Mouse (Mus musculus): ENCODE data around the gene Kif5a. TPM values are rescaled to one million over a fixed set of nuclear protein-coding genes. Genes with fewer than 3 reads are reported as not detected.

Kif5a gene
- polyA plus RNA-seq, 1 experiment from 2014 or later, result 1.3 TPM

GRCm38 (mm10) chr10:127176228-127176627 is 86.9 kb downstream of the Kif5a start:
- 33% methylated on average over 3 of the region's 3 CpGs for WGBS
- Histone ChIP-seq H3K36me3 (no peaks in the 10 kb centered on the region), H3K9ac (no peak overlapping the region), H3K4me3 (no peak overlapping the region), H3K9me3 (no peaks in the 10 kb centered on the region), H3K4me1 (peaks cover 21% of the 10 kb centered on the region), H3K4me2 (no peak overlapping the region), H3K27ac (no peak overlapping the region), H3K27me3 (peaks cover 75% of the 10 kb centered on the region)
- ATAC-seq (ENCODE audit: borderline replicate concordance, extremely low read depth, low FRiP score, low TSS enrichment), result no peak

Other genes starting within 250 kb of the Kif5a start
- gene Tsfm, start 232.5 kb downstream of the Kif5a start, polyA plus RNA-seq (2015; fragmentation: Nextera tagmentation; extraction: Ambion mirVana), result 73.2 and 79.2 TPM in 2 replicates
- gene Mettl1, start 221.9 kb downstream of the Kif5a start, polyA plus RNA-seq (2015; fragmentation: Nextera tagmentation; extraction: Ambion mirVana), result 45.8 and 49.6 TPM in 2 replicates
- gene Eef1akmt3, start 221.8 kb downstream of the Kif5a start, polyA plus RNA-seq (2015; fragmentation: Nextera tagmentation; extraction: Ambion mirVana), result 0.52 and 0.58 TPM in 2 replicates
- 0.16 and 0.25 TPM in 2 replicates for gene Cyp27b1, start 215.1 kb downstream of the Kif5a start, polyA plus RNA-seq (2015; fragmentation: Nextera tagmentation; extraction: Ambion mirVana)
- 0.61 and 0.86 TPM in 2 replicates for gene March9, start 203.2 kb downstream of the Kif5a start, polyA plus RNA-seq (2015; fragmentation: Nextera tagmentation; extraction: Ambion mirVana)
- gene Cdk4, start 199.8 kb downstream of the Kif5a start, polyA plus RNA-seq (2015; fragmentation: Nextera tagmentation; extraction: Ambion mirVana), result 1,786 and 1,890 TPM in 2 replicates
- gene Tspan31, start 193.1 kb downstream of the Kif5a start, polyA plus RNA-seq (2015; fragmentation: Nextera tagmentation; extraction: Ambion mirVana), result 161 and 175 TPM in 2 replicates
- 0.05 and 0.07 TPM in 2 replicates for gene Agap2, start 188.1 kb downstream of the Kif5a start, polyA plus RNA-seq (2015; fragmentation: Nextera tagmentation; extraction: Ambion mirVana)
- 90.1 and 101 TPM in 2 replicates for gene Os9, start 142.2 kb downstream of the Kif5a start, polyA plus RNA-seq (2015; fragmentation: Nextera tagmentation; extraction: Ambion mirVana)
- gene B4galnt1, start 98.1 kb downstream of the Kif5a start, polyA plus RNA-seq (2015; fragmentation: Nextera tagmentation; extraction: Ambion mirVana), result 2.8 and 3.6 TPM in 2 replicates
- 0.86 and 0.93 TPM in 2 replicates for gene Slc26a10, start 82.7 kb downstream of the Kif5a start, polyA plus RNA-seq (2015; fragmentation: Nextera tagmentation; extraction: Ambion mirVana)
- gene Arhgef25, start 73.3 kb downstream of the Kif5a start, polyA plus RNA-seq (2015; fragmentation: Nextera tagmentation; extraction: Ambion mirVana), result 55.4 and 59.0 TPM in 2 replicates
- gene Dtx3, start 67.6 kb downstream of the Kif5a start, polyA plus RNA-seq (2015; fragmentation: Nextera tagmentation; extraction: Ambion mirVana), result 73.9 and 82.6 TPM in 2 replicates
- 24.4 and 27.2 TPM in 2 replicates for gene Pip4k2c, start 51.8 kb downstream of the Kif5a start, polyA plus RNA-seq (2015; fragmentation: Nextera tagmentation; extraction: Ambion mirVana)
- gene Dctn2, start 3.0 kb upstream of the Kif5a start, polyA plus RNA-seq (2015; fragmentation: Nextera tagmentation; extraction: Ambion mirVana), result 184 and 189 TPM in 2 replicates
- gene Mbd6, start 25.7 kb upstream of the Kif5a start, polyA plus RNA-seq (2015; fragmentation: Nextera tagmentation; extraction: Ambion mirVana), result 13.3 and 18.8 TPM in 2 replicates
- gene Mars, start 48.4 kb upstream of the Kif5a start, polyA plus RNA-seq (2015; fragmentation: Nextera tagmentation; extraction: Ambion mirVana), result 104 and 108 TPM in 2 replicates
- gene Arhgap9, start 58.6 kb upstream of the Kif5a start, polyA plus RNA-seq (2015; fragmentation: Nextera tagmentation; extraction: Ambion mirVana), result 3.5 and 6.9 TPM in 2 replicates
- 10.4 and 11.5 TPM in 2 replicates for gene Gli1, start 78.6 kb upstream of the Kif5a start, polyA plus RNA-seq (2015; fragmentation: Nextera tagmentation; extraction: Ambion mirVana)
- gene Inhbe, start 91.1 kb upstream of the Kif5a start, polyA plus RNA-seq (2015; fragmentation: Nextera tagmentation; extraction: Ambion mirVana), result not detected in 2 replicates
- gene Inhbc, start 107.1 kb upstream of the Kif5a start, polyA plus RNA-seq (2015; fragmentation: Nextera tagmentation; extraction: Ambion mirVana), result 0.07 TPM in 1 of 2 replicates, not detected in the other
- gene R3hdm2, start 117.0 kb upstream of the Kif5a start, polyA plus RNA-seq (2015; fragmentation: Nextera tagmentation; extraction: Ambion mirVana), result 29.0 and 30.1 TPM in 2 replicates
- gene Stac3, start 238.3 kb upstream of the Kif5a start, polyA plus RNA-seq (2015; fragmentation: Nextera tagmentation; extraction: Ambion mirVana), result 0.64 and 1.0 TPM in 2 replicates

All from lung, embryonic 15.5 days (tissue).